Mouse (Mus musculus) heart, postnatal 0 days (tissue): ENCODE measurements around the gene Caskin2.

Source experiments
- CTCF ChIP-seq: IDR thresholded peaks from 2 replicates; pipeline ENCODE4 v1.5.1; 2016; ENCODE audit warnings: antibody characterized with exemption, control low read depth, low read depth
- EP300 ChIP-seq: IDR thresholded peaks from 2 replicates; pipeline ENCODE4 v1.6.1; 2016; ENCODE audit warnings: antibody characterized with exemption, low read depth

DNA sequence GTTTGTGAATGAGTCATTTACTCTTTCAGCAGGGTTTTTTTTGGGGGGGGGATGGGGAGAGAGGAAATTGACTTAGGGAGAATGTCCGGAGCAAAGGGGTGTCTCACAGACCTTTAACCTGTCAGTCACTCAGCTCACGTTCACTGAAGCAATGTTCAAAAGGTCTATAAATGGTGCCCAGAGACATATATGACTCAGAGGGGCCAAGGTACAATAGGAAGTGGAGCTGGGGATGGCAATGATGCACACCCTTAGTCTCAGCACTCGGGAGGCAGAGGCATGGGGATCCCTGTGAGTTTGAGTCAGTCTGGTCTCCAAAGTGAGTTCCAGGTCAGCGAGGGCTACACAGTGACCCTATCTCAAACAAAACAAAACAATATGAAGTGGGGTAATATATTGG is 60.0 kb downstream of the Caskin2 start:
- no peak for TF ChIP-seq CTCF
- no peak for TF ChIP-seq EP300
